Mouse (Mus musculus) yolk sac, embryonic 10.5 days (tissue): ENCODE data around the gene Ephb1.

Experiments used
- DNase-seq: peaks from one replicate; pipeline ENCODE4 v3.0.0-alpha.2; 2017; ENCODE audit warnings: low spot score

Gene Ephb1

DNA sequence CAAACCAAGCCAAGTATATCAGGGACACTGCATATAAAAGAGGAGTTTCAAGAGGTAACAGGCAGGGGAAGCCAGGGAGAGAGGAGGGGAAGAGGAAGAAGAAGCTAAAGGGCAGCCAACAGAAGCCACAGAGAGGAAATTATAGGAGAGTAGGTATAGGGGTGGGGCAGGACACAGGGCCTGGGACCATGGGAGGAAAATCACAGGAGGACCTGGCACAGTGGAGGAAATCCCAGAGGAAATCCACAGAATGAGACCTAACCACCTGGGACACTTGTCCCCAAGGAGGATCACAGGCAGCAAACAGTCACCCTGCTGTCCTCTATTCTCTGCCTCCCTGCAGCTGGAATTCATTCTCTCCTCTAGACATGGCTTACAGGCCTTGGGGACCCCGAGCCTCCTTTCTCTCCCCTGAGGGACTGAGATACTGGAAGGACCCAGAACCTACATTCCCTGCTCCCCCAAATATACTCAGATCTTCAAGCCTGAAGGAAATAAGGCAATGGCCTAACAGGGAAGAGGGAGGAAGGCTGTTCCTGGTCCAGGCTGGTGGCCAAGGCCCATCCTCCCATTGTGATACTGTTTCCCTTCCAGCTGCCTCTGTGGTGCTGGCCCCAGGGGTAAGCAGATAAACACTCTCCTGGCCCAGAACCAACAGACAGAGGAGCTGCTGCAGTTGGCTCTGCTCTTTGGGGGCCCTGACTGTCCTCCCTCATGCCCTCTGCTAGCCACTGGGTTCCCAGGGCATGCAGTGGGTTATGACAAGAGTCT lies 47.7 kb downstream of the Ephb1 start:
- DNase-seq = no peak

DNA sequence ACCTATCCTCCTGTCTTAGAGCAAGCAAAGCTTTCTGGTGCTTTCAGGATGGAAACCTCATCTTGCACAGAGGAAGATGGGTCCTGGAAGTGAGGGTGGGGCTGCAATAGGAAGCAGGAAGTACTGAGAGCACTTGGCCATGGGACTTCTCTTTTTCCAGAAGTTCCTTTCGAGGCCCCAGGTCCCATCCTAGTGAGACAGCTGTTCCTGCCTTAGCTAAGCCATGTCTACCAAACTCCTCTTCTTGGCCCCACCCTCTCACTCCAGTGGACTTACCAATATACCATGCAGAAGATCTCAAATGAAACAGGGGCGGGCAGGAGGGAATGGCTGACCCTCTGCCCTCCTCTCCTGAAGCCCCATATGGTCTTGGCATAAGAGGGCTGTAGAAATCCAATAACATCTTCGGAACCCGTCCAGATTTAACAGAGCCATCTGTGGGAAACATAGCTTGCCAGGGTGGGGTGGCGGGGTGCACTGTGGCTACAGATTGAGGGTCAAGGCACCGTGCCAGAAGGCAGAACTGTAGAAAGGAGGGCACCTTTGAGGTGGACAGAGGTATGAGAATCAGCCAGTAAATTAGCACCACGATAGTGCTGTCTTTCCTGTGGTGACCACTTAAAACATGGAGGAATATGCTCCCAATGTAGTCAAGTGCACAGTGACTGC lies 48.9 kb downstream of the Ephb1 start:
- DNase-seq = no peak

DNA sequence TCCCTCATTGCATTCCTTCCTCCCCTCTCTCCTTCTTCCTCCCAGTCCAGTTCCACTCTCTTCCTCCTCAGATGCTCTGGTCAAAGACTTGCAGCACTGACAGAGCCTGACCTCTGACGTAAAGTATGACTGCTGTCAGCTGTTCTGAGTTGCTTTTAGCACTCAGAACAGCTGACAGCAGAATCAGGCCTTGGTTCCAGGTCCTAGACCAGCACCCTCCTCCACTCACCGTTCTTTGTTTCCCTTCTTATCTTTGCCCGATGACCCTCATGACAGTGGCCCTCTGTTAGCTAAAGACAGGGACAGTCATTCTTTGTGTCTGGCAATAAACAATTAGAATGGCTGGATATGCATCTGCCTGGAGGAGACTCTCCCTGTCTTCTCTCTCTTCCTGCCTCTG lies 49.7 kb downstream of the Ephb1 start:
- DNase-seq = peak; percentile 14

DNA sequence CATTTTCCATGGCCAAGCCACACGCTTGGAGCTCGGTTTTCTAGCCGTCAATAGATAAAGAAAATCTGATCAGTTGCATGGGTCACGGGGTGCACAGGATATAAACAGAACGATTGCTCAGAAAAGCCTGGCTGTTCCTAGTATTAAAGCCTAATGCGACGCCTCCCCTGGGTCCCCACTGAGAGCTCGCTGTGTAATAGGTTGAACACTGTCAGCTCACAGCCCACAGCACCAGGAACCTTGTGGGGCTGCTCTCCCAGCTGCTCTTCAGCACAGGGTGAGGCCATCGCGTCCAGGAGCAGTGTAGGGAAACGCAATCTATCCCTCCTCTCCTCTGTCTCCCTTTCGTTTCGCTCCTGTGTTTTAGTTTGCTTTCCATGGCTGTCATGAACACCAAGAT lies 50.6 kb downstream of the Ephb1 start:
- DNase-seq = no peak

DNA sequence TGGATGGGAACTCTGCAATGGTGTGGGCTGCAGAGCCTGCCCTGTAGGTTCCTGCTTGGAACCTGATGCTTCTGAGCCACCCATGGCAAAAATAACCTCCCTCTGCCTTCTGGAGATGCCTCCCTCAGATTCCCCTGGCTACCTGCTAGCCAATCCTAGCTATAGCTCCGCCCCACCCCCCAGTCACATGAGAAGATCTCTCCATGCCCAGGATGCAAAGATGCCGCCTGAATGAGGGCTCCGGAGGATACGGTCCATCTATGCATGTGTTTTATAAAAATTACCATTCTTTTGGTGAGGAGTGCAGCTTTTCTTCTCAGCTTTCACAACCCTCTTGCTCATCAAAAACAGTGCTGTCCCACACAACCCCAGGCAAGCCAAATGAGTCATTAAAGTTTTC lies 53.5 kb downstream of the Ephb1 start:
- DNase-seq = no peak

DNA sequence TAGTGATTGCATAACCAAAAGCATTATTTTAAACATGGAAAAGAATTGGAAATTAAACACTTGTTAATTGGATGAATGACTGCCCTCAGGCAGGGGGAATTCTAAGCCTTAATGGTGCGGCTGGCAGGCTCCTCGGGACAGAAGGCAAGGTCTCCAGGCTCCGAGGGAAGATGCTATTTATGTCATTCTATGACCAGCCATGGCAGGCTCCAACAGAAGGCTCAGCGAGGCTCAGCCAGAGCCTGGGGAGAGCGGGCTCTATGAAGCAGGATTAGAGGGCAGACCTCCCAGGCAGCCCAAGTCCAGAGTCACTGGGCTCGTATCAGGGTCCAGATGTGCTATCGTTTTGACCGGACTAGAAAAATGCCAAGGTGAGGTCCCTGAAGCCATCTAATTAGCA lies 55.8 kb downstream of the Ephb1 start:
- DNase-seq = no peak

DNA sequence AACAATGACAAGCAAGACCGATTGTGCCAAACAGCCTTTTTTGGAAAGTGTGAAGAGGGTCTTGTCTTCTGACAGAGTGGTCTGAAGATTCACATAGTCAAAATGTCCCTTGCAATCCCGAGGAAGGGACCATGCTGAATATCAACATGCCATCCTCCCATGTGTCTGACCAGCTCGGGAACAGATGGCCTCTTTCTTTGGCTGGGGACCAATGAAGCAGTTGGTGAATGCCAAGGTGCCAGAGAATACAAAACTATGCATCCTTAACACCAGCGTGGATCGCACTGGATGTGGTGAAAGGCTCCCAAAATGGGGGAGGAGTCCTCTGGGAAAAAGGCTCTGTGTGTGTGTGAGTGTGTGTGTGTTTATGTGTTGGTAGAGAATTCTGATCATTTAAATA lies 56.5 kb downstream of the Ephb1 start:
- DNase-seq = no peak

DNA sequence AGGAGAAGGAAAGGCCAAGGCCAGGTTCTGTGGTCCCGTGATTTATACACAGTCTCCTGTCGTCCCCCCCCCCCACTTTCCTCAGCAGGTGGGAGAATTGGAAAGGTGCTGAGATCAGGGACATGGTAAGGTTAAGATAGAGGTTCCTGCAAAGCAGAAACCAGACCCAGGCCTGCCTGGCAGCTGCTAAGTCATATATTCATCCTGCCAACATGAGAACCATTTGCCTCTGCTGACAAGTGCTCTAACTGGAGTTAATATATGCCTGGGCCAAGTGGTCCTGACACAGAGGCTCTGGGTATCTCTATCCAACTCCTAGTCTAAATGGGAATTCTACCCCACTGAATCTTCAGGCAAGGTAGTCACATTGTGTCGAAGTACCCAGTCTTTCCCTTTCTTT lies 57.3 kb downstream of the Ephb1 start:
- no peak for DNase-seq

DNA sequence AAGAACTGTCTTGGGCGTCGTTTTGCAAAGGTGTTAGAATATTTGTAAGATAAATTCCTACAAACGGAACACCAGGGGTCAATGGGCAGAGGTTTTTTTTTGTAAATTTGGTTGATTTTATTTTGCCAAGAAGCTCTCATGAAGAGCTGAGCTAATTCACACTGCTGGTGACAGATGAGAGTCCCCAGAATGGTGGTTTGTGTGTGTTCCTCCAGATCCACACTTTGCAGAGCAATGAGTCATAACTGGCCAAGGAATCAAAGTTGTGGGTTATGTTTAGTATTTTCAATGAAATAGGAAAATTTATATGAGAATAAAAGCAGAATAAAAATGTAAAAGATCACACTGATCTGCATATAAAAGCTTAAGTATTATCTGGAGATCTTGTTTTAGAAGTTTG lies 60.9 kb downstream of the Ephb1 start:
- no peak for DNase-seq

DNA sequence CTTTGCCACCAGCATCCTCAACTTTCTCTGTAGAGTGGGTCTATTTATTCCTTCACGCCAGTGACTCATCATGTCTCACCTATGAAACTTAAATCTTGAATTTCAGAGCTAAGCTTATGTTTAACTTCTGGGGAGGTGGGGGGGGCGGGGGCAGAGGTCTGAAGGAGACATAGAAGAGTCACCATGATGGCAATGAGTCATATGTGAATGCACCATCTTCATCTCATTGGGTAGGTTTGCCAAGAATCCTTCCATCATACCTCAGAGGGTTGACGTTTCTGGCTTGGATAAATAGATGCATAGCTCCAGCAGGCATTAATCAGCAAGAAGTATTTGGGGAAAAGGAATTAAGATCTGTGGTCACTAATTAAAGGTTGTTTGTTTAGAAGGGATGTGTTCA lies 63.3 kb downstream of the Ephb1 start:
- DNase-seq = no peak

DNA sequence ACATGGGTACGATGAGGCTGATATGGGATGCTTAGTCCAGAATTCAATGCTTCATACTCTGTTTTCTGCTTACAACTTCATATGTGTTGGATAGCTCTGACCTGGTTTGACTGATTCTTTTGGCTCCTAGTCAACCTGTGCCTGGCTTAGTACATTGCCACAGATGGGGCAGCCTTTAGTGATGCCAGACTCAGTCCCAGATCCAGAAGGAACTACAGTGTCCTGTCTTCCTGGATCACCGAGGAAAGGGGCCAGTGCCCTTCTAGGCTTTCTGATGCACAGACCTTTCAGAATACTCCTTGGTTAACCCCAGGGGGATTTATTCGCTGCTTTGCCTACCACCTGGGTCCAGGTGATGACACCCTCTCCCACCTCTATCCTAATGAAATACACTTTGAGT lies 66.1 kb downstream of the Ephb1 start:
- DNase-seq = no peak

DNA sequence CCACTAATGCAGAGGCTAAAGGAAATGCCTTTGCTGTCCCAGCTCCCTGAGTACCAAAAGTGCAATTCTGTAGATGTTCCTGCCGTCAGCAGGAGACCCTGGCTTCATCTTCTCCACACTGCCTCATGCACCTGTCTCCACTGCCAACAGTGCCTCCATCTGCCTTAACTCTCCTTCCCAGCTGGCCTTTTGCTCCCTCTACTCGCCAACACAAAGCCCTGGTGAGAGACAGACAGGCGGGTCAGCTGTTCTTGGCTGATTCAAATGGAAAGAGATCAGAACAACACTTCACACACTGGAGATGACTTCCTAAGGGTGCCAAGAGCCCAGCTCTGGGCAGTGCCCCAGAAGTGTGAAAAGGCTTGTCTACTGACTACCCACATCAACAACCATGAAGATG lies 78.6 kb downstream of the Ephb1 start:
- no peak for DNase-seq

DNA sequence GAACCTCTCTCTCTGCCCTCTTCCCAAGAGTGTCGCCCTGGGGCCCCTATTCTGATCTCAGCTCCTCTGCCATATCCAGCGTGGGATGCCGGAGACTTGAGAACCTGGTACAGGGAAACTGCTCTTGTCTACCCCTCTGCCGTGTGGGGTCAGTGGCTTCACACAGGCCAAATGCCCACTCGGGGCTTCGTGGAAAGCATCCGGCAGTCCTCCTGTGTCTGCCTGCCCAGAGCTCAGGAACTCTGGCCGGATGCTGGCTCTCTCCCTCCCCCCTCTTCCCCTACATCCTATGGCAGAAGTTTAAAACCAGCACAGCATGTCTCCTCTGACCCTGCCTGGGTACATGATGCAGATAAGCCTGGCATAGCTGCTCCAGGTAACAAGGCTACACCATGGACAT lies 80.5 kb downstream of the Ephb1 start:
- no peak for DNase-seq

DNA sequence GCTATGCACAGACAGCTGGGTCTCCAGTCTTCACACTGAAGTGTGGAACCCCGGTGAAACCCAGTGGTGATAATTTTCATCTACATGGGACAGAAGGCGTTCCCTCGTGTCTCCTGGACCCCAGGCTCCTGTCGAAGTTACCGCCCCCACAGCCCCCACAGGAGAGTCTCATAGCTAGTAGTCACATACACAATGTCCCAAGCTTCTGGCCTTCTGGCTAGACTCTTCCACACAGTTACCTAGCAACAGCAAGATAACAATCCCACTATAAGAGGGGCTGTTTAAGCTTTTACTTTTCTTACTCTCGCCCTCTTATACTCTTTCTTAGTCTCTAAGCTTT lies 81.1 kb downstream of the Ephb1 start:
- no peak for DNase-seq

DNA sequence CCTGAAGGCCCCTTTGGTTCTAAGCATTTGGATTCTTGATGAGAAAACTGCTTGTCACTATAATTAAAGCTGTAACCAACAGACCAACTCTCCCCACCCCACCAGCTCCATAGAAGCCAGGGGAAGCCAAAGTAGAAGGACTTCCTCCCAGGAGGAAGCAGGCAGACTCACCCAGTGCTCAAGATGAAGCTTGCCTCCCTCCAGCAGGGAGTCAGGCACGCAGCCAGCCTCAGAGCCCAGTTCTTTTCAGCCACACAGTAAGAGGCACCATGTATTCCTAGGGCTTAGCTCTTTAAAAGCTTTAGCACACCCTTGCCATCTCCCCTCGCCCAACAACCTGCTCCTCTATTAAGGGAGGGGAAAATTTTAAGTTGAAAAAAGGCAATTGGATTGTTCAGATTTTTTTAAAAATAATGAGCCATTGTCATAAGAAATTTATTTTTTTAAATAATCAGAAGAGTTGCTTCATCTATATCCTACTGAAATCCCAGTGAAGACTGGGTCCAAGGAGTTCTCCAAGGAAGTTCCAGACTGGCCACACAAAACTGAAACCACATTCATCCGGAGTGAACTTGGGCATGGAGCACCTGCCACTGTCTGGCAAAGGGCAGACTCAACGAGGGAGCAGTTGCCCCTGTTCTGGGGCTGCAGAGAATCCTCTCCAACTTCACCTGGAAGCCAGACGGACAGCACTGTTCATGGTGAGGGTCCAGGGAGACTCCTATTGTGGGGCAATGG lies 81.6 kb downstream of the Ephb1 start:
- DNase-seq = no peak

DNA sequence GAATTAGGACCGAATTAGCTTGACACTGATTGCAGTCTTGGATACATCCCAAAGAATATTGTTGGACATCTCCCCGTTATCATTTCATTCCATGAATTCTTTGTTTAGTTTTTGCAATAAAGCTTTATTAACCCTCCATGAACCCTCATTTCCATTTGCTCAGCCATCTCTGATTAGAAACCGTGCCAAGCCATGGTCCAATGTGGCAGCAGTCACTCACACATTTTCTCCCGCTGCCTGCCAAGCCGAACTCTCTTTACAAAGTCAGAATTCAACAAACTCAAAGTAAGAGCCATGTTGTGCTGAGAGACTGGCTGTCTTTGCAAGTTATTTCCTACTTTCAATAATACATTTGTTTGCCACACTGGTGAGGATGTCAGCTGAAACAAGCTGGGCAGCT lies 84.0 kb downstream of the Ephb1 start:
- DNase-seq = no peak

DNA sequence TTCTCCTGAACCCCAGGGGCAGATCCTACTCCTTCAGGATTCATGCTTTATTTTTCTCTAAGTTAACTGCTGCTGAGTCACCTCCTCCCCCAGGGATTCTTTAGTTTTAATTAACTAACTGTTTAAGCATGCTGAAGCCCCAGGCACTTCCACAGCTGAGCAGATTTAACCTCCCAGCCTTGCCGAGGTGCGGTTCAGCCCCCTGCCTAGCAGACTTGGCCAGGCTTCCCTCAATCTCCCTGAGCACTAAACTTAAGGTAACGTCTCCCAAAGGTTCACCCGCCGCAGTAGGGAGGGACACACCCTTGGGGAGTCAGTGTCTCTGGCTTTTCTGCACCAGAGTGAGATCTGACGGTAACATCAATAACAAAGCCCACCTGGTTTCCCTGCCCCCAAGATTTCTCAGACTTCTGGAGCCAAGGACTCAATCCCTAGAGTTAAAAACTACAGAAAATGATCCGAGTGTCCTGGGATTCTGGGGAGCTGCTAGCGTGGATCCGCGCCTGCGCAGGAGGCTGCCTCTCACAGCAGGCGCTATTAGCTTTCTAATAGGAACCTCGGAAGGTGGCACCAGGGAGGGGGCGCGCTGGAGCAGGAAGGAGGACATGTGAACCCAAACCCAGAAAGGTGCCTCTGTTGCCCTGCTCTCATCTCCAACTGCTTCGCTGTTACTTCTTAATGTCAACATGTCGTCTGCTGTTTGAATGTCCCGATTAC lies 87.0 kb downstream of the Ephb1 start:
- DNase-seq = peak; percentile 22

DNA sequence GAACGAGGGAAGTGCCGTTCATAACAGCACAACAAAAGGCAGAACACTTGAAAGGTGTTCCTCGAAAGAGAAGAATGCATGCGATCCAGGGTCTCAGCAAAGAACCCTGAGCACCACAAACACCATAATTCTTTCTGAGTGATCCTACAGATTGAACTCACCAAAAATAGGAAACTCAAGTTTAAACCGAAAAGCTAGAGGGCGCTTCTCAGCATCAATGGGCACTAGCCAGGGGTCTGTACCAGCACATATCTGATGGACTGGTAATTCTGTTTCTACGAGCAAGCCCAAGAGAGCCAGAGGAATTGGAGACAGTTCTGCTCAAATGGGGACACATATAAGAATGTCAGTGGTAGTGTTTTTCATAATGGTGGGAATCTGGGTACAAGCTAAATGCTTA lies 90.7 kb downstream of the Ephb1 start:
- no peak for DNase-seq

DNA sequence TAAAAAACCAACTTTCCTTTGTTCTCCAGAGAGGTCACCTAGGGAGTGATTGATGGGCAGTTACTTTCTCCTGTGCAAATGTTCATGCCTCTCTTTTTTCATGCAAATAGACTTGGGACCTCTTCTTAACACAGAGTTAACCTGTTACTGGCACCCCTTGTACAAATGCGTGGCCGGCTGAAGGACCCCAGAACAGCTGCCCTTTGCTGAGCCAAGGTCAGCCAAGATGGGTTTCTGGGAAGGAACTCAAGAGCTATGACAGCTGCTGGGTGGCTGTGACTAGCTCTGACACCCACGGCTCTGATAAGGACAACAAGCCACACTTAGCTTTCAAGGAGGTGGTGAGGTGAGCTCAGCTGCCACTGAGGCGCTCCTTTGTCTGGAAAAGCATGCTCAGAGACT lies 92.4 kb downstream of the Ephb1 start:
- no peak for DNase-seq

DNA sequence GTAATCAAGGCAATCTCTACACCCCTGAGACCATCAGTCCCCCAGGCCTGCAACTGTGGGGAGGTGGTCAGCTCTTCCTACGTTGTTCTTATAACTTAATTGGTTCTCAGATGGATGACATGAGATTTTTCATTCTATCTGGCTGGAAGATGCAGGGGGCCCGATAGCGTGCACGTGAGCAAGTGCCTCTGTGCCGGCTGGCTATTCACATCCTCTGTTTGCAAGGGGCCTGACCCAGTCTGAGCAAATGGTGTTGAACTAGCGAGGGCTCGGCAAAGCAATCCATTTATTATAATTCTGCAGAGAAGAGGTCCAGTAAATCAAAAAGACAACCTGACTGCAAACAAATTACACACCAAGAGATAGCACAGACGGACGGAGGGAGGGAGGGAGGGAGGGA lies 93.0 kb downstream of the Ephb1 start:
- DNase-seq = no peak

DNA sequence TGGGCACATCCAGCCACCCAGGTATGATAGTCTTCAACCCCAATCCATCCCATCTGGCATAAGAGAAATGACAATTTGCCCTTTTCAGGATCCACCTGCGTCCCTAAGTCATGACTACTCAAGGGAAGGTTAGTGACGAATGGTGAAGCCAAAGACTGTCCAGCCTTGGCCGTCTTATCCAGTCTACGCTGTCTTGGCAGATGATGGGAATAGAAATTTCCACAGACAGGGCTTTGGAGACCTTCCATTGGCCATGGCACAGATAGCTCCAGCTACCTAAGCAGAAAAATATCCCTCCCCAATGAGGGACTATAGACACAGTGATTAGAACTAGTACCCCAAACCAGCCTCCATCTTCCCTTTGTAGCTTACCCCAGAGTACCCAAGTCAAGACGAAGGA lies 98.1 kb downstream of the Ephb1 start:
- DNase-seq = no peak

DNA sequence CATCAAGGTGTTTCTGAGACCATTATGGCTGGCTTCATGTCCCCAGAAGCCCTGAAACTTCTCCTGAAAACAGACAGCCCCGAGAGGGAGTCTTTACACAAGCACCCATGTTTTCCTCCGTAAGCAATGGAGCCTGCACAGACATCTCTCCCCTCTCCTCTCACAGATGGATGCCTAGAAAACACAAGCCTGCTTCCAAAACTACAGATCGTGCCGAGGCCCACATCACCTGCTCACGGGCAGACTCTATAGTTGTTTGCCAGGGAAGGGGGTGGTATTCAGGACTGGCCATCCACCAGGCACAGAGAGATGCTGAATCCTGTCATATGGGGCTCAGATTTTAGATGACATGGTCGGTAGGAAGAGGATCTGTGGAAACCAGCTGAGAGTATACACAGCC lies 98.7 kb downstream of the Ephb1 start:
- DNase-seq = no peak
